Mouse (Mus musculus) olfactory bulb, adult 2 months (tissue): ENCODE measurements around the gene Hist1h2ap. TPM values are rescaled to one million over a fixed set of nuclear protein-coding genes. Genes with fewer than 3 reads are reported as not detected.
"Not testable (repeated sequence)": the region's sequence is repeated elsewhere in the genome, so short reads cannot be mapped to it uniquely, and the experiment has no call there.

ENCODE experiments used
- H3K27ac ChIP-seq: fragments of 200-500 bp; 2 replicates; pipeline ENCODE4 v1.5.1; 2012; ENCODE audit warnings: low read depth, low read length; ENCODE audit not compliant: insufficient read depth
- H3K4me1 ChIP-seq: fragments of 200-500 bp; 2 replicates; pipeline ENCODE4 v1.6.1; 2012; ENCODE audit warnings: low read length; ENCODE audit not compliant: control insufficient read depth, insufficient read depth
- H3K4me3 ChIP-seq: fragments of 200-500 bp; 2 replicates; pipeline ENCODE4 v1.5.1; 2012; ENCODE audit warnings: mild to moderate bottlenecking, low read depth, low read length, moderate library complexity; ENCODE audit not compliant: insufficient read depth
- CTCF ChIP-seq: fragments of 200-500 bp; IDR thresholded peaks from 2 replicates; pipeline ENCODE4 v1.5.1; 2012; ENCODE audit warnings: low read depth, mild to moderate bottlenecking, low read length, moderate library complexity; ENCODE audit not compliant: insufficient read depth
- POLR2A ChIP-seq: fragments of 200-500 bp; IDR thresholded peaks from 2 replicates; pipeline ENCODE4 v1.6.1; 2012; ENCODE audit warnings: mild to moderate bottlenecking, low read depth, low read length, moderate library complexity; ENCODE audit not compliant: insufficient read depth
- WGBS: fragments of 180-500 bp; shearing (Covaris S2); methylation state at CpG from one replicate; pipeline ENCODE4 v1.1.7; 2018; 5-methylcytosine and 5-hydroxymethylcytosine counted together
- polyA plus RNA-seq: library from polyadenylated mRNA; stranded (reverse); fragments of >200 nt; gene quantifications from 2 replicates; pipeline ENCODE4 v1.2.4, GENCODE M21; 2012; ENCODE audit warnings: low replicate concordance; ENCODE audit not compliant: missing spikeins, insufficient read depth, insufficient read length

Gene Hist1h2ap
- not detected in 2 replicates for polyA plus RNA-seq

- not testable (repeated sequence) for H3K4me3 ChIP-seq
- no CpG with 5 or more reads among the region's 24 CpGs for WGBS
Observed at GRCm38 (mm10) chr13:21833461-21833860, at the start of gene Hist1h2ap, which contains the start of gene Hist1h2br. TSS of gene Hist1h2ap (minus strand) at chr13:21833507. TSS of gene Hist1h2br (plus strand) at chr13:21833743.

DNA sequence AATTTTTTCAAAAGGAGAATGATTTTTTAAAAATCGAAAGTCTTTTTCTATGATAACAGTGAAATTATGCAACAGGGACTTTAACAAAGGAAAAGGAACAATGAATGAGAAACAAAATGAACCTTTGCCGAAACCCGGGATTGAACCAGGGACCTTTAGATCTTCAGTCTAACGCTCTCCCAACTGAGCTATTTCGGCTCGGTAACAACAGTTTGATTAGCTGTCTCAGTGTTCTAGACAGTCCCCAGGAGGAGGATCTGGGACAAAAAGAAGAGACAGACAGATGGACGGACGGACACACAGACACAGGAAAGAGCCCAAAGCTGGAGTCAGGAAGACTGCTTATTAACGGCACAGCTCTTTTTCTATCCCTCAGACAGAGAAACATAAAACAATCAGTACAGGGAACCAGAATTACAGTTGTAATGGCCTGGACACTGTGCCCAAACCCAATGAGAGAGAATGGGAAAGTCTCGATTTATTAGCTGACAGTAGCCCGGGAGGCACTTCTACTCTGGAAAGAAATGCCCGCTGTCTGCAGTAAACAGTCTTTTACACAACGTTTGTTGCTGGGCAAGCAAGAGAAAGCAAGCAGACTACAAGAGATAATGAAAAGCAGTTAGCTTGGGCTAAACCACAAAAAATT is 49.6 kb upstream of the Hist1h2ap start:
- Histone ChIP-seq H3K4me1 (no peaks in the 10 kb centered on the region), H3K4me3 (no peak overlapping the region), H3K27ac (no peak overlapping the region)
- TF ChIP-seq POLR2A (no peak), CTCF (no peak)
- WGBS: 13% methylated on average over 13 of the region's 13 CpGs

More at GRCm38 (mm10) chr13:21833461-21833860, at the start of gene Hist1h2ap, which contains the start of gene Hist1h2br:
- H3K27ac ChIP-seq, H3K4me1 ChIP-seq: not testable (repeated sequence)

DNA sequence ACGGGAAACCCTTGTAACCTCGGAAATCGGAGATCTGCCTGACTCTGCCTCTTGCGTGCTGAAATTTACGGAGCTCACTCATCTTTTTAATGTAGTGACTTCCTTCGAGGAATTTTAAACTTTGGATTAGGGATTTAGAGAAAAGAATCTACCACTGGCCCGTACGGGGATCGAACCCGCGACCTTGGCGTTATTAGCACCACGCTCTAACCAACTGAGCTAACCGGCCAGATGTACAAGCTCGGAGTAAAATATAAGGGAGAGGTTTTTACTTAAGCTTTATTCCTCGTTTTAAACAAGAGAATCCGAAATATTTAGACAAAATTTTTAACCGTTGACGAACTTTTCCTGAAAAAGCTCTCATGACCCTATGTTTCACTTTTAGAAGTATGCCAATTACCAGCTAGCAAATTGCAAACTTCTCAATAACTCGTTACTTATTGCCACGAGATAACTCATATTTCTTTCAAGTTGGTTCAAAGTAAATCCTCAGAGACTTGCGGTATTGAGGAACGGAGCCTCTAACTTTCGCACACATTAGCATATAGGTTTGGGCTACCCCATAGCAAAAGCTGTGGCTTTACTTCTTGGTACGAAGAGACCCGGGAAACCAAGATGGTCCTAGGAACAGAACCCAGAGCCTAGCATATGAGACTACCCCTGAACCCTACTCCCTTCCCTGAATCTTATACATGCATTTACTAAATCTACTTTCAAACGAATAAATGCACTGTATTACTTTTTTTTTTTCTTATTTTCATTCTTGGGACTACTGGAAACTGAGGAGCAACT is 48.8 kb upstream of the Hist1h2ap start:
- Histone ChIP-seq H3K4me1 (no peaks in the 10 kb centered on the region), H3K4me3 (no peak overlapping the region), H3K27ac (no peak overlapping the region)
- 13% methylated on average over 27 of the region's 27 CpGs for WGBS
- TF ChIP-seq CTCF (no peak), POLR2A (no peak)

DNA sequence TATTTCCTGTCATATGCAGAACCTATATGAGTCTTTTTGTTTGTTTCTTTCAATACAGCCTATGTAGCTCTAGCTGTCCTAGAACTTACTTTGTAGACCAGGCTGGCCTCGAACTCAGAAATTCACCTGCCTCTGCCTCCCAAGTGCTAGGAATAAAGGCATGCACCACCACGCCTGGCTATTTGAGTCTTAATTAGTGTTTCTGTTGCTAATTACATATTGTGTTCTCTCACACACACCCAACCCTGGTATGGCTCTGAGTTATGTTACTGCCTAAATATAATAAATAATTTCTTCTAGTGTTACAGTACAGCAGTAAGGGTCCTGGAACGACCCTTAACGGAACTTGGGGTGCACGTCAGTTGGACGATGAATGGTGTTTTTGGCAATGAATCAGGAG is 47.4 kb upstream of the Hist1h2ap start:
- H3K27ac ChIP-seq: no peak overlapping the region
- WGBS: 82% methylated on average over 6 of the region's 6 CpGs
- H3K4me3 ChIP-seq: no peak overlapping the region
- no peak for TF ChIP-seq CTCF
- H3K4me1 ChIP-seq: no peaks in the 10 kb centered on the region

DNA sequence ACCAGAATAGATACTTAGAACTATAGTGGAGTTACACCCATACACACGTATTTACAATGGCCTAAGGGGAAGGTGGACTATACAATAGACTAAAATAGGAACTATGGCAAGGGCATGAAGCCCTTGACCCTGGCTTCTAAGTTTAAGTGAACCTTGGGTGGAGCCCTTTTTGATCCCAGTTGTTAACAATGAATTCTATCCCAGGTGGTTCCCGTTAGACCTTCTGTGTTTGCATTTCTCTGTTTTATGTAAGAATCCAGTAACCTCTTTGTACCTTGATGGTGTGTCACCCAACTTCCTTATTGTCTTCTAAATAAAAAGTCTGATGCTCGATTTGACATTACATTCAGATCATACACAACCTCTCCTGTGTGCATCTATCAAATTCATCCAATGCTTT is 32.2 kb upstream of the Hist1h2ap start:
- not testable (repeated sequence) for H3K4me1 ChIP-seq, H3K27ac ChIP-seq, H3K4me3 ChIP-seq
- WGBS: 79% methylated on average over 3 of the region's 3 CpGs

GRCm38 (mm10) chr13:21861608-21862007 is 28.3 kb upstream of the Hist1h2ap start:
- no peaks in the 10 kb centered on the region for H3K4me1 ChIP-seq
- H3K27ac ChIP-seq: no peak overlapping the region
- no peak overlapping the region for H3K4me3 ChIP-seq
- TF ChIP-seq POLR2A: no peak
- no peak for TF ChIP-seq CTCF
- WGBS: 22% methylated on average over 5 of the region's 5 CpGs

- Histone ChIP-seq H3K27ac (no peak overlapping the region), H3K4me1 (peaks cover 2% of the 10 kb centered on the region; the same call in 1 of the 2 replicates), H3K4me3 (peak overlapping the region; percentile 61)
- TF ChIP-seq CTCF: no peak
- no peak for TF ChIP-seq POLR2A
- WGBS: 7% methylated on average over 15 of the region's 15 CpGs
Observed at GRCm38 (mm10) chr13:21855698-21856162, 22.4 kb upstream of the Hist1h2ap start.

DNA sequence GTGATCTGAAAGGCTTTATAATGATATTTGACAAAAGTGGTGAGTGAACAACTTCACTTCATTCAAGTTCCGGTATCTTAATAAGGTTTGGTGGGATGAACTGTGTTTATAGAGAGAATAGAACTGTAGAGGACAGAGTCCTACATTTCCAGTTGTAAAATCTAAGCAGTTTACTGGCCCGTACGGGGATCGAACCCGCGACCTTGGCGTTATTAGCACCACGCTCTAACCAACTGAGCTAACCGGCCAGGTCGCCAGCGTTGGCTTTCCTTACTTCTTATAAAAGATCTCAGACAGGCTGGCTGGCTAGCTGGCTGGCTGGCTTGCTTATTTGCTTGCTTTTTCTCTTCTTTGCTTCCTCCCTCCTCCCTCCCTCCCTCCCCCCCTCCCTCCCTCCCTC is 21.8 kb upstream of the Hist1h2ap start:
- 4% methylated on average over 11 of the region's 11 CpGs for WGBS
- Histone ChIP-seq H3K4me3 (peak overlapping the region; percentile 36; the same call in 1 of the 2 replicates), H3K4me1 (peaks cover 2% of the 10 kb centered on the region; the same call in 1 of the 2 replicates), H3K27ac (no peak overlapping the region)
- TF ChIP-seq POLR2A (no peak), CTCF (no peak)

- Histone ChIP-seq H3K4me3 (no peak overlapping the region), H3K4me1 (peaks cover 2% of the 10 kb centered on the region; the same call in 1 of the 2 replicates), H3K27ac (no peak overlapping the region)
- WGBS: 62% methylated on average over 3 of the region's 3 CpGs
- TF ChIP-seq POLR2A (no peak), CTCF (no peak)
Observed at GRCm38 (mm10) chr13:21852215-21852945, 19.1 kb upstream of the Hist1h2ap start.

- not testable (repeated sequence) for H3K27ac ChIP-seq, H3K4me3 ChIP-seq, H3K4me1 ChIP-seq
- WGBS: 58% methylated on average over 1 of the region's 1 CpGs
Observed at GRCm38 (mm10) chr13:21850696-21851095, 17.4 kb upstream of the Hist1h2ap start.
